Mouse (Mus musculus) ES-Bruce4 (cell line): ENCODE results near the gene Rnf185. TPM values are rescaled to one million over a fixed set of nuclear protein-coding genes. Genes with fewer than 3 reads are reported as not detected.

Experiments used
- H3K27ac ChIP-seq: 2 replicates; pipeline ENCODE4 v1.5.1; 2012; ENCODE audit warnings: low read length, inconsistent platforms; ENCODE audit not compliant: insufficient read depth
- H3K27me3 ChIP-seq: 2 replicates; pipeline ENCODE4 v1.6.1; 2012; ENCODE audit warnings: mild to moderate bottlenecking, low read length, inconsistent platforms; ENCODE audit not compliant: control insufficient read depth, poor library complexity, insufficient read depth, severe bottlenecking
- H3K36me3 ChIP-seq: 2 replicates; pipeline ENCODE4 v1.6.1; 2012; ENCODE audit warnings: inconsistent platforms, mild to moderate bottlenecking, low read length, moderate library complexity; ENCODE audit not compliant: control insufficient read depth, poor library complexity, insufficient read depth, severe bottlenecking
- H3K4me1 ChIP-seq: one replicate; pipeline ENCODE4 v1.8.1; 2011; ENCODE audit warnings: low read length; ENCODE audit not compliant: control insufficient read depth, insufficient read depth
- H3K4me3 ChIP-seq: 2 replicates; pipeline ENCODE4 v1.5.1; 2011; ENCODE audit warnings: low read depth, mild to moderate bottlenecking, low read length
- H3K9ac ChIP-seq: 2 replicates; pipeline ENCODE4 v1.6.1; 2012; ENCODE audit warnings: low read depth, mild to moderate bottlenecking, inconsistent platforms; ENCODE audit not compliant: poor library complexity, severe bottlenecking
- H3K9me3 ChIP-seq: replicated peaks from 2 replicates; pipeline ENCODE4 v1.6.1; 2012; ENCODE audit warnings: mild to moderate bottlenecking, low read length, inconsistent platforms; ENCODE audit not compliant: control insufficient read depth, poor library complexity, insufficient read depth, severe bottlenecking
- CTCF ChIP-seq: IDR thresholded peaks from one replicate; pipeline ENCODE4 v1.8.1; 2011; ENCODE audit warnings: low read depth, low read length
- EP300 ChIP-seq: IDR thresholded peaks from 2 replicates; pipeline ENCODE4 v1.6.1; 2011; ENCODE audit warnings: low read depth, low read length; ENCODE audit not compliant: insufficient read depth
- POLR2A ChIP-seq: IDR thresholded peaks from one replicate; pipeline ENCODE4 v1.8.1; 2011; ENCODE audit warnings: low read length; ENCODE audit not compliant: insufficient read depth
- polyA plus RNA-seq: library from polyadenylated mRNA; stranded (reverse); fragments of >200 nt; gene quantifications from 2 replicates; pipeline ENCODE4 v1.2.4, GENCODE M21; 2011; ENCODE audit warnings: low read depth; ENCODE audit not compliant: missing spikeins, insufficient read depth, insufficient read length

Rnf185 gene
- polyA plus RNA-seq, 1 experiment, result 21.4 TPM

DNA sequence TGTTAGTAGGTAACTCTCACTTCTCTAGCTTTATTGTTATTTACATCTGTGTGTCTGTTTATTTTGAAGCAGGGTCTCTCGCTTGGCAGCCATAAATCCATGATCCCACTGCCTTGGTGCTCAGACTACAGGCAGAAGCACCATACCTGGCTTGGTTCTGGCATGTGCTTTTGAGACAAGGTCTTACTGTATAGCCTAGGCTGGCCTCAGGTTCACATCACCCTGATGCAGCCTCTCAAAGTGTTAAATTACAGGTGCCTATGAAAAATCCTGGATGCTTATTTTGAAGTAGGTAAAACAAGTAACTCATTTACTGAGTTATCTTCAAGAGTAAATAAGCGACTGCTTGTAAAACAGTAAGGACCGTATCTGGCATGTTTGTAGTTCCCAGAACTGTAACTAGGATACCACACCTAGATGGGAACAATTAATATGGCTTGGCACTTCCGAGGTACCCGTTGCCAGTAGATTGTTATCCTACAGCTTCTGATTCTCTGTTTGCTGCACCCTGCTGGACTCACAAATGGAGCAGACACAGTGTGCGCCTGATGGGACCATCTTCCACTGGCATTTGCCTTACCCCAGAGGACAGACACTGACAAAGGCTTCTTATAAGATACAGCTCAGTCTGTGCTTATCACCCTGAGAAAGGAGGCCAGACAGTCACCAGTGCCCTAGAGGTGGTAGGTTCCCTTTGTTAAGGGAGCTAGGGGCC, 64.5 kb downstream of the Rnf185 start:
- Histone ChIP-seq H3K9me3 (no peaks in the 10 kb centered on the region), H3K4me3 (no peak overlapping the region), H3K27ac (no peak overlapping the region), H3K9ac (no peak overlapping the region), H3K27me3 (no peaks in the 10 kb centered on the region), H3K4me1 (peaks cover 3% of the 10 kb centered on the region), H3K36me3 (0 out of 2 replicates have a peak, but pooled peaks cover 2% of the 10 kb centered on the region)
- TF ChIP-seq CTCF (no peak), POLR2A (no peak), EP300 (no peak)

GRCm38 (mm10) chr11:3386941-3387368, 65.2 kb downstream of the Rnf185 start:
- Histone ChIP-seq H3K27me3 (no peaks in the 10 kb centered on the region), H3K4me3 (no peak overlapping the region), H3K9ac (no peak overlapping the region), H3K4me1 (peaks cover 3% of the 10 kb centered on the region), H3K27ac (no peak overlapping the region), H3K9me3 (no peaks in the 10 kb centered on the region), H3K36me3 (0 out of 2 replicates have a peak, but pooled peaks cover 2% of the 10 kb centered on the region)
- TF ChIP-seq POLR2A, result no peak
- peak; percentile 99 for TF ChIP-seq CTCF
- peak; percentile 73 for TF ChIP-seq EP300

DNA sequence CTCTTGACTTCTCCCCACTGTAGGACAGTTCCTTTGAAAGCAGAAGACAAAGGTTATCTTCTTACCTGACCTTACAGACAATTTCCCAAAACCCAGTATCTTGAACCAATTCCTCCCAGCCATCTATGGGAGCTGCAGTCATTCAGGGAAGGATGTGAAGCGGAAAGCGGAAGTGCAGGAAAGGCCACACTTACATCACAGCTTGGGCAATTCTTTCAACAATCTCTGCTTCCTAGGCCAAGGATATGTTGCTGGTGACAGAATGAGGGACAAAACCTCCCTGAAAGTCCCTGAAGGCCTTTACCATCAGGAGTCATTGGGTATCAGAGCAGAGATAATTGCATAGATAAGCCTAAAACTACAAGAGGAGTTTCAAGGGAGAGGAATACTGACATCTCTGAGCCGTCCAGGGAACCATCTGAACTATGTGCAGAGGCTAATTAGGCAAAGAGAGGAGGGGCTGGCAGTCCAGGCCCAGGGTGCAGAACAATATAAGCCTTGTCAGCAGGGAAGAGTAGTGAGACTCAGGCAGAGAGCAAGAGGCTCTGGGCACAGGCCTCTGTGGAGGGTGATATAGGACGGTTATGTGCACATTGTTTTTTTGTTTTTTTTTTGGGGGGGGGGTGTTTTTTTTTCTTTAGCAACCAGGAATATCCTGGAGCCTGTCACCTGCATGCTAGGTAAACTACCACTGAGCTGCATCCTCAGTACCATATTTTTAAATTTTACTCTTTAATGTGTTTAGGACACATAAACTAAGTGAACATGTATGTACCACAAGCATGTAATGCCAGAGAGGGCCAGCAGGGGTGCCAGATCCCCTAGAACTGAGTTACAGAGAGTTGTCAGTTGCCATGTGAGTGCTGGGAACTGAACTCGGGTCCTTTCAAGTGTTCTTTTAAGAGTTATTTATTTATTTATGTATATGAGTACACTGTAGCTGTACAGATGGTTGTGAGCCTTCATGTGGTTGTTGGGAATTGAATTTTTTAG, 69.3 kb downstream of the Rnf185 start:
- Histone ChIP-seq H3K9ac (no peak overlapping the region), H3K27ac (no peak overlapping the region), H3K9me3 (no peaks in the 10 kb centered on the region), H3K36me3 (0 out of 2 replicates have a peak, but pooled peaks cover 2% of the 10 kb centered on the region), H3K4me1 (no peaks in the 10 kb centered on the region), H3K4me3 (no peak overlapping the region), H3K27me3 (no peaks in the 10 kb centered on the region)
- TF ChIP-seq EP300 (no peak), POLR2A (no peak), CTCF (no peak)

GRCm38 (mm10) chr11:3381148-3381814, 70.9 kb downstream of the Rnf185 start:
- no peak overlapping the region for H3K9ac ChIP-seq
- no peak overlapping the region for H3K4me3 ChIP-seq
- 0 out of 2 replicates have a peak, but pooled peaks cover 2% of the 10 kb centered on the region for H3K36me3 ChIP-seq
- H3K27ac ChIP-seq, result no peak overlapping the region
- no peaks in the 10 kb centered on the region for H3K27me3 ChIP-seq
- H3K9me3 ChIP-seq, result no peaks in the 10 kb centered on the region
- TF ChIP-seq EP300 (no peak), CTCF (no peak), POLR2A (no peak)
- H3K4me1 ChIP-seq, result no peaks in the 10 kb centered on the region

- 0 out of 2 replicates have a peak, but pooled peaks cover 2% of the 10 kb centered on the region for H3K36me3 ChIP-seq
- H3K9me3 ChIP-seq, result no peaks in the 10 kb centered on the region
- no peaks in the 10 kb centered on the region for H3K27me3 ChIP-seq
- H3K27ac ChIP-seq, result no peak overlapping the region
- peaks cover 2% of the 10 kb centered on the region for H3K4me1 ChIP-seq
- TF ChIP-seq POLR2A (no peak), CTCF (no peak), EP300 (no peak)
- no peak overlapping the region for H3K9ac ChIP-seq
- H3K4me3 ChIP-seq, result no peak overlapping the region
These were observed 72.7 kb downstream of the Rnf185 start for GRCm38 (mm10) chr11:3379427-3379826.
